Mouse (Mus musculus) intestine, embryonic 15.5 days (tissue): ENCODE results near the gene C1qtnf7. TPM values are rescaled to one million over a fixed set of nuclear protein-coding genes. Genes with fewer than 3 reads are reported as not detected.

Source experiments
- ATAC-seq: fragments of 200-750 bp; cut with Nextera tagmentation; 2 replicates; pipeline ENCODE4 v1.8.0; 2017; ENCODE audit warnings: moderate TSS enrichment, moderate library complexity
- H3K27ac ChIP-seq: fragments of 300-500 bp; sonication (generic); 2 replicates; pipeline ENCODE4 v1.5.1; 2015; ENCODE audit warnings: mild to moderate bottlenecking, inconsistent platforms
- H3K27me3 ChIP-seq: fragments of 300-500 bp; sonication (generic); replicated peaks from 2 replicates; pipeline ENCODE4 v1.6.1; 2015; ENCODE audit warnings: inconsistent platforms
- H3K36me3 ChIP-seq: fragments of 300-500 bp; sonication (generic); 2 replicates; pipeline ENCODE4 v1.6.1; 2015; ENCODE audit warnings: inconsistent platforms
- H3K4me1 ChIP-seq: fragments of 300-500 bp; sonication (generic); replicated peaks from 2 replicates; pipeline ENCODE4 v1.6.1; 2015; ENCODE audit warnings: inconsistent platforms
- H3K4me2 ChIP-seq: fragments of 300-500 bp; sonication (generic); replicated peaks from 2 replicates; pipeline ENCODE4 v1.6.1; 2015; ENCODE audit warnings: mild to moderate bottlenecking, inconsistent platforms
- H3K4me3 ChIP-seq: fragments of 300-500 bp; sonication (generic); replicated peaks from 2 replicates; pipeline ENCODE4 v1.5.1; 2015; ENCODE audit warnings: inconsistent platforms
- H3K9ac ChIP-seq: fragments of 300-500 bp; sonication (generic); 2 replicates; pipeline ENCODE4 v1.6.1; 2015; ENCODE audit warnings: inconsistent platforms
- H3K9me3 ChIP-seq: fragments of 300-500 bp; sonication (generic); 2 replicates; pipeline ENCODE4 v1.6.1; 2016; ENCODE audit warnings: inconsistent platforms
- WGBS: fragments of 180-500 bp; shearing (Covaris S2); methylation state at CpG from one replicate; pipeline ENCODE4 v1.1.7; 2015; 5-methylcytosine and 5-hydroxymethylcytosine counted together
- polyA plus RNA-seq: library from polyadenylated mRNA; unstranded; fragments of >200 nt; fragmentation: Nextera tagmentation; extraction: Ambion mirVana; gene quantifications from 2 replicates; pipeline ENCODE4 v1.2.1, GENCODE M21; 2015

The C1qtnf7 gene
- polyA plus RNA-seq, 1 experiment from 2014 or later: 7.5 TPM

DNA sequence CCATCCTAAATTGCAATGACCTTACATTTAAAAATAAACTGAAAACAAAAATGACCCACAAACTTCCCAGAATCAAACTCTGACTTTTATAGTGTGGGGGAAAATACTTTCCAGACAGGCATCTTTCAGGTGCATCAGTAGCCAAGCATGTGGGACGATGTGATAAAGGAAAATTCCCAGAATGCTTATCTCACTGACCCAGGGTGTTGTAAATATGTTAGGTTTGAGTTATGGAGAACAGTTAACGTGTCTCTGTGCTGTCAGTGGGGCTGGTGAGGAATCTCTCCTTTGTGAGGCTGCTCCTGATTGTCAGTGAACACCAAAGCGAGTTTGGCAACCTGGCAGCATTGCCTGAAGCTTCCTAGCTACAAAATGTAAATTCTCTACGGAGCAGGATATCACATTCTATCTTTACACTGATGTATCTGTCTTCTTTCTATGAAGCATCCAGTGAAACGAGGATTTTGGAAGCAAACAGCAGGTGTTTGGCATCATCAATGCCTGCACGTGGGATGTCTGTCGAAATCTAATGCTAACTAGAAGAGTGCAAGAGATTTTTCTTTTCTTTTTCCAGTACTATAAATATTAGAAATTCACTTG is 27.0 kb downstream of the C1qtnf7 start:
- Histone ChIP-seq H3K4me1 (0 out of 2 replicates have a peak, but pooled peaks cover 3% of the 10 kb centered on the region), H3K4me2 (no peak overlapping the region), H3K27me3 (no peaks in the 10 kb centered on the region), H3K9me3 (no peaks in the 10 kb centered on the region), H3K36me3 (no peaks in the 10 kb centered on the region), H3K9ac (no peak overlapping the region), H3K4me3 (no peak overlapping the region), H3K27ac (no peak overlapping the region)
- 37% methylated on average over 7 of the region's 7 CpGs for WGBS
- no peak for ATAC-seq

DNA sequence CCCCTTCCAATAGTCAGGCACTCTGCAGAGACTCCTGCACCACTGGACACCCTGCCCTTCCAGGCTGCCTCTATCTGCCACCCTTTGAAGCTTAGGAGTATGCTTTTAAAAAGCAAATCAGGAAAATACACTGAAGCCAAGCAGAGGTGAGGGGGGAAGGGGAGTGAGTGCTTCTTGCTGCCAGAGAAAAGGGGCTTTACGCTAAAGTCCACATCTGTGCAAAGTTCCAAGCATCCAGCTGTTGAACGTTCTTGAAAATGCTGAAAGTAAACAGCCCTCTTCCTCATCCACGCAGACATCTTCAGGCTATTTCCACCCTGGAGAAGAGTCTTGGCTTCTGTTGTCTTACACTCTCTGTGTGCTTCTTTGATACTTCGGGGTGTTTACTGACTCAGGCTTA is 34.6 kb downstream of the C1qtnf7 start:
- H3K27ac ChIP-seq: peak overlapping the region; percentile 8

DNA sequence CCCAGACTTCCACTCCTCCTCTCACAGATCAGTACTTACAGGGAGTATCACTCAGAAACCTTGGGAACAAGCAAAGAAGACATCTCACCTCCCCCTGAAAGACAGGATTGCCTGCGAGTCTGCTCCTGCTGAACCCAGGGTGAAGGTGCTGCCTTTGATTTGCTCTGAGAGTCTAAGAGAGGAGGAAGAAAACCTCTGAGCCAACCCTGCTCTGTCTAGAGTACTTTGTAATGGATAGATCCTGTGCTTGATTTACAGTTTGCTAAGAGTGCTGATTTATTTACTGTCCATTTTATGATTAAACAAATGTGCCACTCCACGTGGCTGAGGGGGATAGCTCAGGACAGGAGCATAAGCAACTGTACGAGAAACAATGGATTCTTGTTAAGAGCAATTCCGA is 35.1 kb downstream of the C1qtnf7 start:
- H3K9ac ChIP-seq: no peak overlapping the region
- ATAC-seq: peak; percentile 45; the same call in 1 of the 2 replicates
- H3K36me3 ChIP-seq: no peaks in the 10 kb centered on the region
- no peak overlapping the region for H3K4me3 ChIP-seq
- H3K4me1 ChIP-seq: 0 out of 2 replicates have a peak, but pooled peaks cover 2% of the 10 kb centered on the region
- peak overlapping the region; percentile 8; the same call in 1 of the 2 replicates for H3K27ac ChIP-seq
- H3K4me2 ChIP-seq: peak overlapping the region; percentile 1; the same call in 1 of the 2 replicates
- WGBS: 22% methylated on average over 4 of the region's 4 CpGs
- H3K9me3 ChIP-seq: no peaks in the 10 kb centered on the region
- no peaks in the 10 kb centered on the region for H3K27me3 ChIP-seq

More for the DNA sequence above, 34.6 kb downstream of the C1qtnf7 start:
- peak; percentile 78 for ATAC-seq
- H3K4me2 ChIP-seq: peak overlapping the region; percentile 1; the same call in 1 of the 2 replicates
- 37% methylated on average over 4 of the region's 4 CpGs for WGBS
- no peaks in the 10 kb centered on the region for H3K36me3 ChIP-seq
- 0 out of 2 replicates have a peak, but pooled peaks cover 2% of the 10 kb centered on the region for H3K4me1 ChIP-seq
- H3K9ac ChIP-seq: no peak overlapping the region
- H3K9me3 ChIP-seq: no peaks in the 10 kb centered on the region
- no peaks in the 10 kb centered on the region for H3K27me3 ChIP-seq
- H3K4me3 ChIP-seq: no peak overlapping the region

DNA sequence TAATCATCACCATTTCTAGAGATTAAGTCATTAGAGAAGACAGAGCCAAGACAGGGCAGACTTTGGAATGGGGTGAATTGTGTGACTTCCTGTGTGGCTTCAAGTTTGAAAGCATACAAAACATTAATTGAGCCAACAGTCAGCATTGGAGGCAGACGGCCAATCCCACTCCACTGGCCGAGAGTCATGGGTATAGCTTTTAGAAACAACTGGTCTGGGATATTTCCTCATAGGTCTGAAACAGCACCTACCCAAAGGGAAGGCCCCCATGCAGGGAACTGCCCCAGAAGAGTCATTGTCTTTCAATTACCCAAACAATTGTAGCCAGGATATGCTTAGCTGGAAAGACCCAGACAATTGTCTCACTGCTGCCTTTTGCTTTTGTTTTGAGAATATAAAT is 39.5 kb downstream of the C1qtnf7 start:
- H3K9ac ChIP-seq: no peak overlapping the region
- H3K36me3 ChIP-seq: no peaks in the 10 kb centered on the region
- no peaks in the 10 kb centered on the region for H3K9me3 ChIP-seq
- no peak for ATAC-seq
- H3K4me2 ChIP-seq: no peak overlapping the region
- no peak overlapping the region for H3K4me3 ChIP-seq
- no peaks in the 10 kb centered on the region for H3K27me3 ChIP-seq
- WGBS: 33% methylated on average over 2 of the region's 2 CpGs
- no peak overlapping the region for H3K27ac ChIP-seq
- H3K4me1 ChIP-seq: 0 out of 2 replicates have a peak, but pooled peaks cover under 1% of the 10 kb centered on the region

DNA sequence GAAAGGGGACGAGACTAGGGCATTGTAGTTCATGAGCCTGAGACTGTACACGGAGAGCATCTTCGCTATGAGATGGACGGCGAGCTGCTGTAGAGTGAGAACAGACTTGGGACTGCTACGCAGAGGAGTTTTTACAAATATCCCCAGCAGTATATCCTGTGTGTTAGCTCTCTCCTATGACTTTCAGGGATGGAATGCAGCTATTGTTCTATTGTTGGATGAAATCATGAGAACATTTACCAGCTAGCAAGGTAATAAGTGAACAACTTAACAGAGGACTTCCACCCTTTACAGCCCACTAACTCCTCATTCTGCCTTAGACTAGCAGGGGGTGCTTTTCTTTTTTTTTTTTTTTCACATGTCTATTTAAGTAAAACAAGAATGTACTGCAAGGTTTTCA is 40.1 kb downstream of the C1qtnf7 start:
- Histone ChIP-seq H3K4me2 (no peak overlapping the region), H3K27ac (no peak overlapping the region), H3K27me3 (no peaks in the 10 kb centered on the region), H3K9ac (no peak overlapping the region), H3K4me3 (no peak overlapping the region), H3K4me1 (no peaks in the 10 kb centered on the region), H3K9me3 (no peaks in the 10 kb centered on the region), H3K36me3 (no peaks in the 10 kb centered on the region)
- ATAC-seq: no peak
- WGBS: 75% methylated on average over 6 of the region's 6 CpGs

DNA sequence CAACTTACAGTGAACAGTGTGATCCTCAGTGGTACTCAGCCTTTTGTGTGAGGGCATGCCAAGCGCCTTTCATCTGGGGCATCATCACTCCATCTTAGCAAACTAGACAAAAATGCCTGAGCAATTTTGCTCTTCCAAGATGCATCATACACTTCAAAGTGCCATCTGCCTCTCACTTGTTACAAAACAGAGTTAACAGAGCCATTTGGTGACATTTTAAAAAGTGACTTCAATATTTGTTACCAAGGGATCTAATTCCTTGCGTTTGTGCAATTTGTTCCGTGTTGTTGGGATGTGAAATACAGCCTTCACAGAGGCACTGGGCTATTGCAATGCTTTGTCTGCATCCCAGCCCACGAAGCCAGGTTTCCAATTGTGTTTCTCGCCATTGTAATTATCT is 42.1 kb downstream of the C1qtnf7 start:
- Histone ChIP-seq H3K4me2 (no peak overlapping the region), H3K36me3 (no peaks in the 10 kb centered on the region), H3K27me3 (no peaks in the 10 kb centered on the region), H3K9me3 (no peaks in the 10 kb centered on the region), H3K4me1 (no peaks in the 10 kb centered on the region), H3K9ac (no peak overlapping the region), H3K4me3 (no peak overlapping the region), H3K27ac (no peak overlapping the region)
- 84% methylated on average over 5 of the region's 5 CpGs for WGBS
- ATAC-seq: no peak

DNA sequence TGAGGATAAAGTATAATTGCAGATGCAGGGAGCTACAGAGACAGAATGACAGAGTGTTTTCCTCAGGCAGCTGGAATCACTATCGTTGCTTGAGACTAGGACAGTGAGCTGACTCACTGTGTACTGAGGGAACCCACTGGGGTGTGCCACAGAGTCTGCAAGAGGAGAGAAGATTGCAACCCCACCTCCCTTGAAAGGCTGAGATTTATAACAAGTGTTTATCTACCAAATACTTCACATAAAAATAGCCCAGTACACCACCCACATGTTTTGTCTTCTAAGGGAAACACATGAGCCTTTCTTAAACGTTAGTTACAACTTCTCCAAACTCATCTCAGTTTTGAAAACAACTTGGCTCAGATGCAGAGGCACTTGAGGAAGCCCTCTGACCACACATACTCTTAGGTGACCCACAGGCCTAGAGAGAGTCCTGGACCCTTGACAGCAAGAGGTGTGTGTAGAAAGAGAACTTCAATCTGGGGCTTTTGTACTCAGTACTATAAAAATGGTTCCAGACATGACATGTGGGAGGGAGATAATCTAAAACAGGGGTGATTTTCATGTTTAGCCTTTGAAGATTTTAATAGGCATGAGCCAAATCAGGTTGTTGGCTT is 46.4 kb downstream of the C1qtnf7 start:
- H3K4me1 ChIP-seq: no peaks in the 10 kb centered on the region
- no peaks in the 10 kb centered on the region for H3K9me3 ChIP-seq
- H3K4me3 ChIP-seq: no peak overlapping the region
- 25% methylated on average over 2 of the region's 2 CpGs for WGBS
- no peak for ATAC-seq
- 0 out of 2 replicates have a peak overlapping the region, but pooled peaks have one; percentile 3 for H3K27ac ChIP-seq
- no peak overlapping the region for H3K9ac ChIP-seq
- no peak overlapping the region for H3K4me2 ChIP-seq
- H3K27me3 ChIP-seq: no peaks in the 10 kb centered on the region
- no peaks in the 10 kb centered on the region for H3K36me3 ChIP-seq

DNA sequence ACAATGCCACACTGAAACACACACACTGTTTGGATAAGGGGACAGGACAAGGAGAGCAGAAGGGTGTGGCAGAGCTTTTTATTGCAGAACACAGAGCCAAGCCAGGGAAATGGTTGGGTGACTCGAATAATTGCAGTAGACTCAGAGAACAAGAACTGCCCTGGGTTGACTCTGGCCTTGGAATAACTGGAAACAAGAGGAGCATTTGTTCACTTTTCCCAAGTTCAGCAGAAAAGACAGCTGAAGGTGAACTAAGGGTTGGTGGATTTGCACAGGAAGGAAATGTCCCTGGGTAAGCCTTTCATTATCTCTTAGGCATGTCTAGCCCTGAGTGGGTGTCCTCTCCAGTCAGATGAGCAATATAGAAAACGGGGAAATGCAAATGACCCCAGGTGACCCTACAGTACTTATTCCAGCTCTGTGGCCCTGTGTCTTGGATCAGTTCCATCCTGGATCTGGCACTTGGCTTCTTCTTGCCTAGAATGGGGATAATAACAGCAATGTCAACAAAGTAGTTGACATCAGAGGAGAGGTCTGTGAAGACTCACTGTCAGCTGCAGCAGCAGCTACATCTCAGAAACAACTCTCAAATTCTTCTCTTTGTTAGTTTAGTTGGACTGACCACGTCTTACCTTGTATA is 54.5 kb downstream of the C1qtnf7 start:
- no peak overlapping the region for H3K27ac ChIP-seq
- WGBS: 41% methylated on average over 3 of the region's 3 CpGs
- no peaks in the 10 kb centered on the region for H3K36me3 ChIP-seq
- 0 out of 2 replicates have a peak, but pooled peaks cover 7% of the 10 kb centered on the region for H3K4me1 ChIP-seq
- peak; percentile 45; the same call in 1 of the 2 replicates for ATAC-seq
- H3K4me2 ChIP-seq: no peak overlapping the region
- no peak overlapping the region for H3K9ac ChIP-seq
- H3K4me3 ChIP-seq: no peak overlapping the region
- no peaks in the 10 kb centered on the region for H3K27me3 ChIP-seq
- no peaks in the 10 kb centered on the region for H3K9me3 ChIP-seq

DNA sequence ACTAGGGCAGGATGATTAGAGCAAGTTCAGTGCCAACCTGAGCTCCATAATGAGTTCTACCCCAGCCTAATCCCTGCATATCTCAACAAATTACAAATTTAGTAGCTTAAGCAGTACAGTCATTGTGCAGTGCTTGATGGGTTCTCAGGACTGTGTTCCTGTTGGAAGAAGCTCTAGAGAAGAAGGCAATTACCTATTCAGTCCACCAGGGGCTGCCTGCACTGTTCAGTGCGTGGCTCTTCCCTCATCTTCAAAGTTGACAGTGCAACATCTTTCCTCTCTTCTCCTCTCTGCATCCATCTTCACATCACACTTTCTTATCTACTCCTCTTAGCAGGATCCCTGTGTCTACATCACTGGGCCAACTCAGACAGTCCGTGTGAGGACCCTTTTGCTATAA is 67.5 kb downstream of the C1qtnf7 start:
- Histone ChIP-seq H3K4me2 (no peak overlapping the region), H3K27me3 (no peaks in the 10 kb centered on the region), H3K4me1 (no peaks in the 10 kb centered on the region), H3K4me3 (no peak overlapping the region), H3K36me3 (no peaks in the 10 kb centered on the region), H3K27ac (no peak overlapping the region), H3K9ac (no peak overlapping the region), H3K9me3 (no peaks in the 10 kb centered on the region)
- no peak for ATAC-seq
- WGBS: 51% methylated on average over 2 of the region's 2 CpGs

DNA sequence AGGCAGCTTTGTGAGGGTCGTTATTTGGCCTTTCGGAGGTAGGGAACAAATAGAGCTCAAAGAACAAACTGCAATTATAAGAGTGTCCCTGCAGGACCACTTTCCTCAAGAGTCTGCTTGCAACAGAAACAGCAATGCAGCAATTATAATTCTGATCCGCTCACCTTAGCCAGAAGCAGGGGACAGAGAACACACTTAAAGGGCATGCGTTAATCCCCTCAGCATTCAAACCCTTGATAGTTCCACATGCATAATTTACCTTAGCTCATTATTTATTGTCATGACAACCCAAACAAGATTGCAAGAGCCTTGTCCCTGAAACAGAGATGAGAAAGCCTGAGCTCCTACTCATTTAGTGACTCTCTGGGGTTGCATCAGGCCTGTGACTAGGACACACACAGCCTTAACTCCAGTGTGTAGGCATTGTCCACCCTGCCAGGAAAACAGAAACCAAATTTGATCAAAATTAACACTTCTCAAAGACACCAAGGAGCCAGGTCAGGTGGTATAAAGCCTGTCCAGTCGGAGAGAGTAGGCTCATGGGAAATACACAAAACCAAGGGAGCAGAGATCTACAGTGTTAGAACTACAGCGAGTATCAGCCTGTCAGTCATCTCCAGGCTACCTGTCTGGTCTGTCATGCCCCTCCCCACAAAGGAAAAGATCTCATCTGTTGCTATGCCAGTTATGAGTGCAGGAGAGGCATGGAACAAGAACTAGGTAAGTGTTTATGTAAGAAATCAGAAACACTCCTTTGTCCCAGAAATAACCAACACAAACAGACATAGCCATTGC is 68.2 kb downstream of the C1qtnf7 start:
- H3K27ac ChIP-seq: no peak overlapping the region
- ATAC-seq: no peak
- H3K9me3 ChIP-seq: no peaks in the 10 kb centered on the region
- H3K4me1 ChIP-seq: no peaks in the 10 kb centered on the region
- no peaks in the 10 kb centered on the region for H3K27me3 ChIP-seq
- no peaks in the 10 kb centered on the region for H3K36me3 ChIP-seq
- H3K9ac ChIP-seq: no peak overlapping the region
- WGBS: 89% methylated on average over 6 of the region's 6 CpGs
- no peak overlapping the region for H3K4me3 ChIP-seq
- H3K4me2 ChIP-seq: no peak overlapping the region

DNA sequence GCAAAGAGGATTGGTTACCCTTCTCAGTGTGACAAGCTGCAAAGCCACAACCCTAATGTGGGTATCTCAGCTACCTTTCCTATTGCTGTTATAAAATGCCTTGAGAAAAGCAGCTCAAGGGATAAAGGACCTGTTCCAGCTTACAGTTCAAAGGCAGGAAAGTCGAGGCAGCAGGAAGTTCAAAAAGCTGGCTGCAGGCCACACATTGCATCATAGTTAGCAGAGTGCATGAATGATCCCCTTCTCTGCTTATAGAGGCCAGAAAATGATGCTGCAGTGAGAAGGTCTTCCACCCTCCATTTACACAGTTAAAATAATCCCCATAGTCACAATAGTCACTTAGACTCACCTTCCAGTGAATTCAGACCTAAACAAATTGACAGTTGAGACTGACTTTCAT is 69.1 kb downstream of the C1qtnf7 start:
- Histone ChIP-seq H3K27ac (no peak overlapping the region), H3K9ac (no peak overlapping the region), H3K27me3 (no peaks in the 10 kb centered on the region), H3K9me3 (no peaks in the 10 kb centered on the region), H3K4me2 (no peak overlapping the region), H3K4me3 (no peak overlapping the region), H3K4me1 (peaks cover 3% of the 10 kb centered on the region; the same call in 1 of the 2 replicates), H3K36me3 (no peaks in the 10 kb centered on the region)
- 35% methylated on average over 1 of the region's 1 CpGs for WGBS
- ATAC-seq: no peak
